Mouse (Mus musculus) thymus, adult 2 months (tissue): ENCODE measurements around the gene Gm11985. TPM values are rescaled to one million over a fixed set of nuclear protein-coding genes. Genes with fewer than 3 reads are reported as not detected.

Experiments
- DNase-seq: peaks from one replicate; pipeline ENCODE4 v3.0.0; 2021
- H3K27ac ChIP-seq: fragments of 200-500 bp; 2 replicates; pipeline ENCODE4 v1.5.1; 2012; ENCODE audit warnings: low read length, control low read depth; ENCODE audit not compliant: control insufficient read depth, insufficient read depth
- H3K27me3 ChIP-seq: fragments of 200-500 bp; 2 replicates; pipeline ENCODE4 v1.6.1; 2012; ENCODE audit warnings: mild to moderate bottlenecking, low read length, moderate library complexity, mixed read lengths; ENCODE audit not compliant: control insufficient read depth, insufficient read depth
- H3K36me3 ChIP-seq: fragments of 200-500 bp; 2 replicates; pipeline ENCODE4 v1.6.1; 2012; ENCODE audit warnings: mild to moderate bottlenecking, low read length, moderate library complexity; ENCODE audit not compliant: control insufficient read depth, insufficient read depth
- H3K4me1 ChIP-seq: fragments of 200-500 bp; replicated peaks from 2 replicates; pipeline ENCODE4 v1.6.1; 2012; ENCODE audit warnings: low read length; ENCODE audit not compliant: control insufficient read depth, insufficient read depth
- H3K4me3 ChIP-seq: fragments of 200-500 bp; 2 replicates; pipeline ENCODE4 v1.5.1; 2012; ENCODE audit warnings: mild to moderate bottlenecking, low read length, control low read depth, moderate library complexity; ENCODE audit not compliant: control insufficient read depth, insufficient read depth
- CTCF ChIP-seq: fragments of 200-500 bp; IDR thresholded peaks from 2 replicates; pipeline ENCODE4 v1.5.1; 2012; ENCODE audit warnings: mild to moderate bottlenecking, control low read depth, low read length, moderate library complexity, borderline replicate concordance; ENCODE audit not compliant: control insufficient read depth, poor library complexity, insufficient read depth; ENCODE audit errors: extremely low read depth
- POLR2A ChIP-seq: fragments of 200-500 bp; IDR thresholded peaks from 2 replicates; pipeline ENCODE4 v1.6.1; 2012; ENCODE audit warnings: mild to moderate bottlenecking, low read length, control low read depth, moderate library complexity; ENCODE audit not compliant: control insufficient read depth, poor library complexity, insufficient read depth; ENCODE audit errors: extremely low read depth
- WGBS: fragments of 180-500 bp; shearing (Covaris S2); methylation state at CpG from one replicate; pipeline ENCODE4 v1.1.7; 2018; 5-methylcytosine and 5-hydroxymethylcytosine counted together
- polyA plus RNA-seq: library from polyadenylated mRNA; depleted of rRNA; stranded (reverse); fragments of >200 nt; gene quantifications from 2 replicates; pipeline ENCODE4 v1.2.3, GENCODE M21; 2012

Gm11985 gene
- polyA plus RNA-seq, 1 experiment: not detected

GRCm38 (mm10) chr11:7195312-7195685 lies 6.9 kb upstream of the Gm11985 start:
- Histone ChIP-seq H3K4me1 (no peaks in the 10 kb centered on the region), H3K27me3 (no peaks in the 10 kb centered on the region), H3K27ac (no peak overlapping the region), H3K4me3 (no peak overlapping the region), H3K36me3 (no peaks in the 10 kb centered on the region)
- WGBS: 91% methylated on average over 4 of the region's 4 CpGs
- no peak for DNase-seq
- TF ChIP-seq POLR2A: no peak
- no peak for TF ChIP-seq CTCF

GRCm38 (mm10) chr11:7194432-7195311 lies 6.3 kb upstream of the Gm11985 start:
- no peak for TF ChIP-seq CTCF
- TF ChIP-seq POLR2A: no peak

GRCm38 (mm10) chr11:7193134-7193533 lies 4.8 kb upstream of the Gm11985 start:
- Histone ChIP-seq H3K27ac (no peak overlapping the region), H3K27me3 (no peaks in the 10 kb centered on the region), H3K4me1 (no peaks in the 10 kb centered on the region), H3K36me3 (no peaks in the 10 kb centered on the region), H3K4me3 (no peak overlapping the region)
- 71% methylated on average over 9 of the region's 9 CpGs for WGBS
- DNase-seq: no peak
- TF ChIP-seq CTCF: no peak
- TF ChIP-seq POLR2A: no peak

More at GRCm38 (mm10) chr11:7194432-7195311, 6.3 kb upstream of the Gm11985 start:
- DNase-seq: no peak
- 97% methylated on average over 10 of the region's 10 CpGs for WGBS
- no peaks in the 10 kb centered on the region for H3K27me3 ChIP-seq
- H3K4me1 ChIP-seq: no peaks in the 10 kb centered on the region
- no peak overlapping the region for H3K27ac ChIP-seq
- no peak overlapping the region for H3K4me3 ChIP-seq
- H3K36me3 ChIP-seq: no peaks in the 10 kb centered on the region

DNA sequence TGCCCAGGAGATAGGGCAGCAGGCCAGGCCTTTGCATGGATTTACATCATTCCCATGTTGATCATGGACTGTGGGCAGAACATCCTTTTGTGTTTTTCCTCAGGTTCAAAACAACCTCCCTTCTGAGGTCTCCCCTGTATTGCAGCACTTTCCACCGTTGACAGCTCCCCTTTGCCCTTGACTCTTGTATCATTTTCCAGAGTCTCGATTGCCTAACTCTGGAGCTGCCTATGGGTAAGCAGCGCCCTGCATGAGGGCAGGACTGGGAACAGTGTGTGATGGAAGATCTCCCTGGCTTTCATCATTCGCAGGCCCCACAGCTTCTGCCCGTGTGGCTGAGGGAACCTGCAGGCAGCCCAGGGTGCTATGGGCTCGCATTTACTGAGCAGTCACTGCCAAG lies 4.3 kb upstream of the Gm11985 start:
- no peaks in the 10 kb centered on the region for H3K27me3 ChIP-seq
- H3K36me3 ChIP-seq: no peaks in the 10 kb centered on the region
- no peak for DNase-seq
- H3K4me3 ChIP-seq: no peak overlapping the region
- H3K4me1 ChIP-seq: no peaks in the 10 kb centered on the region
- TF ChIP-seq CTCF (no peak), POLR2A (no peak)
- no peak overlapping the region for H3K27ac ChIP-seq
- 65% methylated on average over 6 of the region's 6 CpGs for WGBS

- no peak overlapping the region for H3K27ac ChIP-seq
- no peak overlapping the region for H3K4me3 ChIP-seq
- H3K36me3 ChIP-seq: no peaks in the 10 kb centered on the region
- TF ChIP-seq POLR2A (no peak), CTCF (no peak)
- 84% methylated on average over 8 of the region's 8 CpGs for WGBS
- H3K4me1 ChIP-seq: no peaks in the 10 kb centered on the region
- no peak for DNase-seq
- H3K27me3 ChIP-seq: no peaks in the 10 kb centered on the region
Measured at GRCm38 (mm10) chr11:7187472-7187871, 897 bp downstream of the Gm11985 start.

DNA sequence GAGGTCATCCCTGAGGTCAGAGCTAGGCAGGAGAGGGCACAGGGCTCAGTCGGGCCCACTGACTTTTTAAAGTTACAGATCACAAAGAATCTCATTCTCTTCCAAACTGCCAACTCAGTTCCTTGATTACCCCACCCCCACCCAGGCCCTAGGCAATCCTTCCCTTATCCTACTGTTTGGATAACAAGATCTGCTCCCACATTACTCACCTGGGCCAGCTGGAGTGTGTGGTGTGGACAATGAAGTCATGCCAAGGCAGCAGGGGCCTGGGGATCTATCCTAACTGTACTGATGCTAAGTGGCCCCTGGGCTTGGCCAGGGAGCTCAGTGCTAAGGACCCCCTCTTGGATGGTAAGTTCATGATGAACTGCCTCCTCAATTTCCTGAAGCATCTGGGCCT lies 3.9 kb downstream of the Gm11985 start:
- TF ChIP-seq CTCF (no peak), POLR2A (no peak)

More for the DNA sequence above, 3.9 kb downstream of the Gm11985 start:
- no peaks in the 10 kb centered on the region for H3K27me3 ChIP-seq
- H3K36me3 ChIP-seq: no peaks in the 10 kb centered on the region
- WGBS: 86% methylated on average over 1 of the region's 1 CpGs
- H3K27ac ChIP-seq: no peak overlapping the region
- DNase-seq: no peak
- H3K4me1 ChIP-seq: no peaks in the 10 kb centered on the region
- H3K4me3 ChIP-seq: no peak overlapping the region
